Mouse (Mus musculus) activated CD4-positive, CD25-positive, alpha-beta regulatory T cell, adult 4 months (primary cell): ENCODE measurements around the gene Rab9. TPM values are rescaled to one million over a fixed set of nuclear protein-coding genes. Genes with fewer than 3 reads are reported as not detected.
A peak's percentile ranks its signal among the peaks of the same experiment; 100 is the strongest.

Experiments used
- ATAC-seq: one replicate; pipeline ENCODE4 v1.8.0; 2017
- polyA plus RNA-seq, 2 experiments: library from polyadenylated mRNA; unstranded; fragments of 100-300 nt; shearing (Covaris generic); gene quantifications; one replicate each; pipeline ENCODE4 v1.2.1; 2017

Rab9 gene
- polyA plus RNA-seq, 2 experiments from 2014 or later = 40.8 to 42.2 TPM

DNA sequence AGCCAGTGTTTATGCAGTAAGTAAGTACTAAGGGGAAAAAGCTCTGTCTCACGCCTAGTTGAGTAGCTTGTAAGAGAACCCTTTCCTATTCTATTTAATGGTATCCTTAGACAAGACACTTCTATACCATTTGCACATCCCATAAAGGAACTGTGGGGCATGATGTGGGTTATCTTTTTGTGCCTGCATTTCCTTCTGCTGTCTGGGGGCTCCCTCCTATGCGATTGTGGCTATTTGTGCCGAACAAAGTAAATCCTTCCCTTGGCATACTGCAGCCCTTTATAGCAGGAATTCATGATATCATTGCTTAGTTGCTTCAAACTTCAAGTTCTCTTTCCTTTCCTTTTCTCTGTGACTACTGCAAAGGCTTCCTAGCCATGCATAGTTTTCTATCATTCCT lies 35.1 kb downstream of the Rab9 start:
- ATAC-seq = no peak

DNA sequence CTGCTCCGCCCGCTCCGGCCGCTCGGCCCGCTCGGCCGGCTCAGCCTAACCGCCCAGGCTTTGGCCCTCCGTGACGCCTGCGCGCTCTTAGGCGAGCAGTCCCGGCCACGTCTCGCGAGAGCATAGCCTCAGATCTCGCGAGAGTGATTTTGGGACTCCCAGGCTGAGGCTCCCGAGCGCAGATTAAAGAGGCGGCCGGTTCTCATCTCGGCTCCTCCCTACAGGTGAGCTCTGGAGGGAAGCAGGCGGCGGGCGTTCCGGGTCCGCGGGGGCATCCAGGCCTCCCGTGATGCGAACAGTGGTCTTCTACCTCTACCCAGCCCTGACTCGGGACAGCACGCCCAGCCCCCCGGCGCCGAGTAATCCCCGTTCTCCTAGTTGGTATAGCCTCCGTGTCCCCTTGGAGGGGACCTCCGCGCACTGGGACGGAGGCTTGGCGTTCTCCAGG lies 39.0 kb downstream of the Rab9 start, which contains the start of gene Ofd1:
Ofd1 (minus strand) TSS at position 89 of the 448 bp plus-strand sequence.
- peak; percentile 99 for ATAC-seq

DNA sequence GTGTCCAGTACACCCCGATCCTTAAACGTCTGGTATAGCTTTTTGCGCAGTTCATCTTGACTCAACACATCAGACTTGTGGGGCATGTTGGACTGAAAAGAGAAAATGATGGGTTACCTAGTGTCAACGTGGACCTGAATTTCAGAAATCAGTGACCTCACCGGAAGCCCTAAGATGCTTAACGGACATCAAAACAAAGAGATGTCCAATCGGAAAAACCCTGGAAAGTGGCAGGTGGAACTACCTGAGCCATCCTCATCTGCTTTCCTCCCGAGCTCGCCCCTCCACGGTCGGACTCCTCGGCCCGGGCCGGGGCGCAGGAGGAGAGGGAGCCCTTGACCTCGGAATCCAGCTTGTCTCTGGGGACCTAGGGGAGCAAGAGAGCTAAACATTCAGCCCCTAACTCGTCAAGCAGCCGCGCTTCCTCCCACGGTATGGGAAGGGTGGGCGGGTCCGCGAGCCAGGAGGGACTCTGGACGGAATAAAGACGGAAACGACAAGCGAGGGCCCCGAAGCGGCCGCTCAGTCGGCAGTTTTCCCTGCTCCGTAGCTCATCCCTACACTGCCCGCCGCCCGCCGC lies 39.5 kb downstream of the Rab9 start, which contains the start of gene Trappc2:
Trappc2 (plus strand) TSS at position 539 of the 580 bp plus-strand sequence.
- peak; percentile 43 for ATAC-seq

DNA sequence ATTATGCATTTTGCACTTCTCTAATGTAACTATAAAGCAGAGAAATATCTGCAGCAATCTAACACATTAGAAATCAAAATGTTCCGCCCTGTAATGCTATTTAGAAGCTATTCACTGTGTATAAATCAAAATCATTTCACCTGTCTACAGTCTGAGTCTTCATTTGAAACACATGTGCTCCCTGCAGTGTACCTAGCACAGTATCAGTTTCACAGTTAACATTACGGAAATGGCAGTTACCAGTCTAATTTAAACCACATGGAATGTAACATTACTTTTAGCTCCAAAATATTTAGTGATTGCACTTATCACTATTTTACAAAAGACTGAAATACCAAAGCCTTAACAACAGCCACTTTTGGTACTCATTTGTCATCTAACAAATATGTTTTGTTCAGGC lies 44.9 kb downstream of the Rab9 start:
- ATAC-seq = no peak

- no peak for ATAC-seq
These were observed 63.5 kb downstream of the Rab9 start for GRCm38 (mm10) chrX:166416196-166416595.

- ATAC-seq = no peak
These were observed 71.8 kb downstream of the Rab9 start for GRCm38 (mm10) chrX:166407865-166408264.

Other genes with a start within 250 kb of the Rab9 start
- gene Gpm6b, start 241.0 kb downstream of the Rab9 start, polyA plus RNA-seq = 10 to 100 TPM; 23.7 to 23.9 TPM
- 10 to 100 TPM; 33.5 to 37.5 TPM for gene Trappc2, start 39.3 kb downstream of the Rab9 start, polyA plus RNA-seq
- gene Ofd1, start 39.2 kb downstream of the Rab9 start, polyA plus RNA-seq = 1 to 10 TPM; 6.0 to 7.1 TPM
- 10 to 100 TPM in 1 of 2 experiments, 1 to 10 TPM in 1; 10.0 to 10.7 TPM for gene Tceanc, start 38.7 kb upstream of the Rab9 start, polyA plus RNA-seq
- gene Egfl6, start 105.9 kb upstream of the Rab9 start, polyA plus RNA-seq = not detected